Mouse (Mus musculus) layer of hippocampus, adult 2 months (tissue): ENCODE measurements around the gene Ctnnb1. TPM values are rescaled to one million over a fixed set of nuclear protein-coding genes. Genes with fewer than 3 reads are reported as not detected.

Experiments
- DNase-seq, 2 experiments: peaks; one replicate each; pipeline ENCODE4 v3.0.0; 2022; ENCODE audit warnings: low spot score in 2 of 2
- H3K27ac ChIP-seq: fragments of 200-600 bp; 2 replicates; pipeline ENCODE4 v1.8.1; 2022
- H3K4me3 ChIP-seq: fragments of 200-600 bp; 2 replicates; pipeline ENCODE4 v1.8.1; 2022; ENCODE audit warnings: mild to moderate bottlenecking
- CTCF ChIP-seq: fragments of 200-600 bp; conservative IDR thresholded peaks from 2 replicates; pipeline ENCODE4 v1.8.1; 2022; ENCODE audit warnings: antibody characterized with exemption, mild to moderate bottlenecking, moderate library complexity
- total RNA-seq, 2 experiments: library from RNA; stranded (reverse); gene quantifications; 2 replicates each; pipeline ENCODE4 v1.2.3; 2021

The Ctnnb1 gene
- total RNA-seq, 2 experiments from 2014 or later = 513 to 546 TPM

GRCm38 (mm10) chr9:120958051-120958450, 29.0 kb downstream of the Ctnnb1 start:
- DNase-seq = no peak
- no peak overlapping the region for H3K4me3 ChIP-seq
- no peak for TF ChIP-seq CTCF
- peak overlapping the region; percentile 37 for H3K27ac ChIP-seq

DNA sequence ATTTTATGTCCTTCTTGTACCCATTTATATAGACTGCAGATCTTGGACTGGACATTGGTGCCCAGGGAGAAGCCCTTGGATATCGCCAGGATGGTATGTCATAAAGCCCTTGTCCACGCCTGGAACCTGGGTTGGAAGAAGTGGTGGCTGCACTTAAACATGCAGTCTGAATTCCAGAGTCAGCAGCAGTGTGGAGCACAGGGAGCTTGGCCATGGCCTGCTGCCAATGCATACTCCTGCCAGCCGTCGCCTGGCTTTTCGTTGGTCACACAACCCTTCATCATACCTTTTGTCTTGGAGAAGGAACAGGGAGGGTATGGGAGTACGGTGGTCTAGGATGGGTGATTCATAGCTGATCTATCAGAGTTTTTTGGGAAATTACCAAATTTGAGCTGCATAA, 29.5 kb downstream of the Ctnnb1 start:
- Histone ChIP-seq H3K4me3 (no peak overlapping the region), H3K27ac (peak overlapping the region; percentile 37)
- DNase-seq = no peak
- no peak for TF ChIP-seq CTCF

DNA sequence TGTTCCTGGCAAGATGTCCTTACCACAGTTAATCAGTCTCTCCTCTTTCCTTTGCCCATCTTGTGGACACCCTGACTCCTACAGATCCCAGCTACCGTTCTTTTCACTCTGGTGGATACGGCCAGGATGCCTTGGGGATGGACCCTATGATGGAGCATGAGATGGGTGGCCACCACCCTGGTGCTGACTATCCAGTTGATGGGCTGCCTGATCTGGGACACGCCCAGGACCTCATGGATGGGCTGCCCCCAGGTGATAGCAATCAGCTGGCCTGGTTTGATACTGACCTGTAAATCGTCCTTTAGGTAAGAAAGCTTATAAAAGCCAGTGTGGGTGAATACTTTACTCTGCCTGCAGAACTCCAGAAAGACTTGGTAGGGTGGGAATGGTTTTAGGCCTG, 30.2 kb downstream of the Ctnnb1 start:
- no peak for TF ChIP-seq CTCF
- no peak for DNase-seq
- Histone ChIP-seq H3K27ac (peak overlapping the region; percentile 37; the same call in 1 of the 2 replicates), H3K4me3 (no peak overlapping the region)

- DNase-seq = no peak
- Histone ChIP-seq H3K4me3 (no peak overlapping the region), H3K27ac (peak overlapping the region; percentile 59; the same call in 1 of the 2 replicates)
- no peak for TF ChIP-seq CTCF
These were observed 31.6 kb downstream of the Ctnnb1 start for GRCm38 (mm10) chr9:120960611-120961010.

DNA sequence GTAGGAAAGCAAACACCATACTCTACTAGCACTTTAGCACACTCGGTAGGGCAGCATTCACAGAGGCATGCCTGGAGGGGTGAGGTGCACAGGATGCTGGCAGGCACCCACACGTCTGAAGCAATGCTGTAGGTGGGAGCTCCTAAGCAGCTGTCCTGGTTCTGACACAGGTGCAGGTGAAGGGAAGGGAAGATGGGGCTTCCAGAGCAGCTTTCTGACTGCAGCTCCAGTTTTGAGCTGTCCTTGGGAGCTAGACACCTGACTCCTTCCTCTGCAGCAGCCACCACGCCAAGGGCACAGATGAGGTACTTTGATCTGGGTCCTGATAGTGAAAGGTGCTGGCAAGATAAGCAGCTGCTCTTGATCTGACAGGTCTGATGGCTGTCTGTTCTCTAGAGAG, 32.5 kb downstream of the Ctnnb1 start:
- Histone ChIP-seq H3K4me3 (no peak overlapping the region), H3K27ac (peak overlapping the region; percentile 59)
- no peak for TF ChIP-seq CTCF
- DNase-seq = no peak

GRCm38 (mm10) chr9:120961969-120962700, 33.1 kb downstream of the Ctnnb1 start:
- no peak for TF ChIP-seq CTCF
- Histone ChIP-seq H3K4me3 (no peak overlapping the region), H3K27ac (peak overlapping the region; percentile 59)
- DNase-seq = no peak

- DNase-seq = no peak
- TF ChIP-seq CTCF = no peak
- peak overlapping the region; percentile 59; the same call in 1 of the 2 replicates for H3K27ac ChIP-seq
- H3K4me3 ChIP-seq = no peak overlapping the region
These were observed 34.1 kb downstream of the Ctnnb1 start for GRCm38 (mm10) chr9:120963104-120963503.

DNA sequence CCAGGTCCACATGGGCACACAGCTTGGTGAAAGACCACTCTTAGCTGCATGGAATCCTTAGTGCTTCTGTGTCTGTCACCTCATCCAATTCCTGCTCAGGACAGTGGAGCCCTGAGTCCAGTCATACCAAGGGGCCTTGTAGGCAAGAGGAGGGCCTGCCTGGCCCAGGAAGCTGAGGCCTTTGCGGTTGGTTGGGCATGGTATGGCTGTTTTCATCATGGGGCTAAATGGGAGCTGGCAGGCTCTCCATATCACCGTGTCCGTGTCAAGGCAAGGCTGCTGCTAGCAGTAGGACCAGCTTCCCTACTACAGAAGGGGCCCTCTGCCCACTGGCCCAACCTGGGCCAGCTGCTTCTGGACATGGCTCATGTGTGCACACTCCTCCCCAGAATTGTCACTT, 34.7 kb downstream of the Ctnnb1 start:
- no peak overlapping the region for H3K4me3 ChIP-seq
- DNase-seq = no peak
- H3K27ac ChIP-seq = no peak overlapping the region; the same call in 1 of the 2 replicates
- TF ChIP-seq CTCF = no peak

DNA sequence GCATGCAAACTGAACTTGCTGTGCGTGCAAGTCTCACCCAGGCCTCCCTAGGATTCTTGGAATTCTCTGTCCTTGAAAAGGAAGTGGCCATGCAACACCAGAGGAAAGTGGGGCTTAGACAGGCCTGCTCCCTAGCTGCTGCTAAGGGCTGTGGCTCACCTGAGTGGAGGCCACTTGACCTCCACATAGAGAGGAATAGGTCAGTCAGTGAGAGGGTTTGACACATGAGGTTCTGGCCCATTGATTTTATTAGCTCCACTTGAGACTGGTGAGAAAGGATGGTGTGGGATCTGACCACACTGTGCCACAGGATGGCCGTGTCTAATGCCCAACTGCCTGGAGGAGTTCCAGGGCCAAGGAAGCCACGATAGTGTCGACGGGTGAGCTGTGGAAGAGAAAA, 35.2 kb downstream of the Ctnnb1 start:
- no peak for TF ChIP-seq CTCF
- Histone ChIP-seq H3K27ac (no peak overlapping the region; the same call in 1 of the 2 replicates), H3K4me3 (no peak overlapping the region)
- DNase-seq = no peak

DNA sequence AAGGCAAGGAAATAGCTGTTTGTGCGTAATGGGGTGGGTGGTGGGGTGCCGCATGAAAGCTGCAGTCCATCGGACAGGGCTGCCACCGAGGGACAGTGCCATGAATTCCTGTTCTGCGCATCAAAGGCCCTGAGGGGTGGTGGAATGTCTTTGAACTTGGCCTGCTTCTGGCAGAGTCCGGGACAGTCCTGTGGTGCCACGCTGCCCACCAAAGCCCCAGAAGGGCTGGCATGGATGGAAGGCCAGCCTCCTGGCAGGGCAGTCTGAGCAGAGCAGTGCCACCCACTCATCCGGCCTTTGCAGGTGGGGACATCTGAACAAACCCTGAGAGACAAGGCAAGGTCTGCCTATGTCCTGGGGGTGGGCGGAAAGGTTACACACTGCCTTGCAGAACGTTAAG, 36.0 kb downstream of the Ctnnb1 start:
- no peak for TF ChIP-seq CTCF
- Histone ChIP-seq H3K27ac (peak overlapping the region; percentile 14; the same call in 1 of the 2 replicates), H3K4me3 (no peak overlapping the region)
- no peak for DNase-seq

- Histone ChIP-seq H3K4me3 (no peak overlapping the region), H3K27ac (no peak overlapping the region)
- DNase-seq = no peak
- TF ChIP-seq CTCF = no peak
These were observed 44.1 kb downstream of the Ctnnb1 start for GRCm38 (mm10) chr9:120973026-120973515.

- no peak overlapping the region for H3K27ac ChIP-seq
- no peak for TF ChIP-seq CTCF
- DNase-seq = no peak
These were observed 45.2 kb downstream of the Ctnnb1 start for GRCm38 (mm10) chr9:120974209-120974608.

DNA sequence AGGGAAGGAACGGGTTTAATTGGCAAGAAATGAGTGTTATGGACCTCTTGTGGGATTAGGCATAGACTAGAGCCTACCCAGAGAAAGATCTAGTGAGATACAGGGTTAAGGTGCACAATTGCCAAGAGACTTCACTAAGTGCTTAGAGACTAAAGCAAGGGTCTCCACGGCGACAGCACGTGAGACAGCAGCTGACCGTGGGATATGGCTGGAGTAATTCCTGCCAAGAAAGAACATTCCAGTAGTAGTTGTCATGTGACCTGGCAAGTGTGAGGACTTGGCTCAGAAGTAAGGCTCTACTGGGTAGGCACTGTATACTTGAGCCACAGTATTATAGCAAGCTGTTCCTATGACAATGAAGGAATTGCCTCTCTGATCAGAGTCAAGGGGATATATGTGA, 47.1 kb downstream of the Ctnnb1 start:
- Histone ChIP-seq H3K27ac (no peak overlapping the region), H3K4me3 (no peak overlapping the region)
- no peak for TF ChIP-seq CTCF
- DNase-seq = no peak

More at GRCm38 (mm10) chr9:120974209-120974608, 45.2 kb downstream of the Ctnnb1 start:
- no peak overlapping the region for H3K4me3 ChIP-seq

GRCm38 (mm10) chr9:120976856-120977255, 47.8 kb downstream of the Ctnnb1 start:
- Histone ChIP-seq H3K27ac (no peak overlapping the region), H3K4me3 (no peak overlapping the region)
- TF ChIP-seq CTCF = no peak
- DNase-seq = no peak
